Mouse (Mus musculus): ENCODE results near the gene Pde10a. TPM values are rescaled to one million over a fixed set of nuclear protein-coding genes. Genes with fewer than 3 reads are reported as not detected.

The Pde10a gene
- polyA plus RNA-seq, 1 experiment = not detected

DNA sequence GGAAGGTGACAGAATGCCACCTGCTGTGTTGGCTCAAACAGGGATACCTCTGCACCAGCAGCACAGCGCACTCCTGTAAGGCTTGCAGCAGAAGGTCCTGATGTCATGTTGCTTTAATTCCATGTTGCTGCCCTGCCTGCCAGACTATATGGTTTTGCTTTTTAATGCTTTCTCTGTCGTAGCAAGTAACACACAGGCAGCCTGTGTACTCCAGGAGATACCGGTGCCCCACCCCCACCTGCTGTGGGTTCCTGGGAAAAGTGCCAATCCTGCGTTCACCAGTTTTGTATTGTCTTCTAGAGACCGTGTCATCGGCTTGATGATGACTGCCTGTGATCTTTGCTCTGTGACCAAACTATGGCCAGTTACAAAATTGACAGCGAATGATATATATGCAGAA lies 449.3 kb downstream of the Pde10a start:
- Histone ChIP-seq H3K4me1 (ENCODE audit: control insufficient read depth, insufficient read depth, low read length) (peaks cover 14% of the 10 kb centered on the region), H3K4me3 (ENCODE audit: insufficient read depth, low read length) (no peak overlapping the region), H3K27ac (ENCODE audit: insufficient read depth, low read depth, low read length) (no peak overlapping the region)
- TF ChIP-seq POLR2A (IDR thresholded peaks at IDR 0.05; ENCODE audit: borderline replicate concordance, low read depth, low read length) (no peak), CTCF (IDR thresholded peaks at IDR 0.05; ENCODE audit: low read depth, low read length) (no peak)

DNA sequence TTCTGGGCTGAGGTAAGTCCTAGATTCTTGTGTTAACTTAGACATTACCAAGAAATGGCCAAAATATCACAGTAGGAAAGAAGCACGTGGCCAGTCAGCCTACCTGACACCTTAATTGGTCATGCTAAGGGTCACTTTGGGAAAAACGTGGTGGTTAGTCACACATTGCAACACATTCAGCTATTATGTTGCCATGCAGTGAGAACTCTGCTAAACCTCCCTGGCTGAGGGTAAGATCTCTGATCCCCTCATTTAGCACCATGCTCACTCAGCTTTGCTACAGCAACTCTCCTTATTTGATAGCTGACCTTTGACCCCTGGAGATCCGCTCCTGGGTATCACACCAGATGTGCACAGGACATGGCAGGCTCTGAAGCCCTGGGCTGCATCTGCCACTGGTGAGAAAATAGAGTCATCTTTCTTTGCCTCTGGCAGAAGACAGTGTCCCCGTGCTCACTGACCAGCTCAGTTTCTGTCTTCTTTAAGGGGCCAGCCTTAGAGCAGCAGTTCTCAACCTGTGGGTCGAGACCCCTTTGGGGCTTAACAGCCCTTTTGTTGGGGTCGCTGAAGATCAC lies 449.7 kb downstream of the Pde10a start:
- Histone ChIP-seq H3K4me3 (ENCODE audit: insufficient read depth, low read length) (no peak overlapping the region), H3K27ac (ENCODE audit: insufficient read depth, low read depth, low read length) (no peak overlapping the region), H3K4me1 (ENCODE audit: control insufficient read depth, insufficient read depth, low read length) (peaks cover 14% of the 10 kb centered on the region)
- TF ChIP-seq POLR2A (IDR thresholded peaks at IDR 0.05; ENCODE audit: borderline replicate concordance, low read depth, low read length) (no peak), CTCF (IDR thresholded peaks at IDR 0.05; ENCODE audit: low read depth, low read length) (no peak)

DNA sequence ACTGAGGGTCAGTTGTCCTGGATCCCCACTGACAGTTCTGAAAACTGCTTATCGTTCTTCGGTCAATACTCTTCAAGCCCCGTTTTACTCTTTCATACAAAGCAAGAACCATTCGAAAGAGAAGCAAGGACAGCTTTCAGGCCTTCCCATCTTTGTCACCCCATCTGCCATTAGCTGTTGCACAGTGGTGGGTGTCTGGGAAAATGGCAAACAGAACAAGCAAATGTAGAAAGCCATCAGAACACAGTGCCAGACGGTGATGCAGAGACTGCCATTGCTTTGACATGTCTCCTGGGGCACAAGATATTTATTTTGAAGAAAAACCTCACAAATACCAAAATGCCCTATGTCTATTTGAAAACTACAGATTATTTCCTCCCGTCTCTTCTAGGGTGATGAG lies 451.6 kb downstream of the Pde10a start:
- no peak overlapping the region for H3K27ac ChIP-seq (ENCODE audit: insufficient read depth, low read depth, low read length)
- TF ChIP-seq CTCF (IDR thresholded peaks at IDR 0.05; ENCODE audit: low read depth, low read length) (no peak), POLR2A (IDR thresholded peaks at IDR 0.05; ENCODE audit: borderline replicate concordance, low read depth, low read length) (no peak)
- no peak overlapping the region for H3K4me3 ChIP-seq (ENCODE audit: insufficient read depth, low read length)
- H3K4me1 ChIP-seq (ENCODE audit: control insufficient read depth, insufficient read depth, low read length) = peaks cover 14% of the 10 kb centered on the region

DNA sequence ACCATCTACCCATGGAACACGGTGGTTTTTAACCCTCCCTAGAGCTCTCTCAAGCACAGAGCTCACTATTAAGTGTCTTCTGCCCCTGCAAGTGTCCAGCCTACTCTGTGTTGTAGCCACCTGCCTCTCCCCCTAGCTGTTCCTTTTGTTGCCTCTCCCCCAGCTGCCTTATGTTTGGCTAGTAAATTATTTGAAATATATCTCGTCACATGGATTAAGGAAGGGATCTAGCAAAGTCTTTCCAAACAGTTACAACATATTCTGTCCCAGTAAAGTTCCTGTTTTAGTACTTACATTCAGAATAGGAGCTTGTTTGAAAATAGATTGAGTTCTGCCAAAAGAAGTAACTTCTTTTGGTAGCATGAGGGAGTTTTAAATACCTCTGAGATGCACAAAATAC lies 452.1 kb downstream of the Pde10a start:
- TF ChIP-seq POLR2A (IDR thresholded peaks at IDR 0.05; ENCODE audit: borderline replicate concordance, low read depth, low read length) = no peak
- no peak for TF ChIP-seq CTCF (IDR thresholded peaks at IDR 0.05; ENCODE audit: low read depth, low read length)
- Histone ChIP-seq H3K4me1 (ENCODE audit: control insufficient read depth, insufficient read depth, low read length) (peaks cover 14% of the 10 kb centered on the region), H3K27ac (ENCODE audit: insufficient read depth, low read depth, low read length) (0 out of 2 replicates have a peak overlapping the region, but pooled peaks have one; percentile 9), H3K4me3 (ENCODE audit: insufficient read depth, low read length) (no peak overlapping the region)

DNA sequence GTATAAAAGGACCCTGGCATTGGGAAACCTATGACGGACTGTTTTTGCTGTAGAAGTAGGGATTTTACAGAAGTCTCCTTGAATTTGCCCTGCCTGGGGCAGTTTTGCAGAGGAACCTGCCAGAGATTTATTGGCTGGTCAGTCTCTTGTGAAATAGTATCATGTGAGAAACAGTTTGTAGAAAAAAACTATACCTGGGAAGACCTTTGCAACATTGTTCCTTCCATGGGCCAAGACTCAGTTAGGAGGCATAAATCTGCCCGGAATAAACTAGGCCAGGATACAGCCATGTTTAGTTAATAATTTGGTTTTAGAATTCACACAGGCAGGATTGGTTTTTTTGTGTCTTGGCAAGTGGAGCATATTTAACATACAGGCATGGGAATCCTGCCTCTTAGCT lies 458.4 kb downstream of the Pde10a start:
- H3K4me3 ChIP-seq (ENCODE audit: insufficient read depth, low read length) = no peak overlapping the region
- H3K4me1 ChIP-seq (ENCODE audit: control insufficient read depth, insufficient read depth, low read length) = no peaks in the 10 kb centered on the region
- TF ChIP-seq POLR2A (IDR thresholded peaks at IDR 0.05; ENCODE audit: borderline replicate concordance, low read depth, low read length) (no peak), CTCF (IDR thresholded peaks at IDR 0.05; ENCODE audit: low read depth, low read length) (no peak)
- H3K27ac ChIP-seq (ENCODE audit: insufficient read depth, low read depth, low read length) = no peak overlapping the region

DNA sequence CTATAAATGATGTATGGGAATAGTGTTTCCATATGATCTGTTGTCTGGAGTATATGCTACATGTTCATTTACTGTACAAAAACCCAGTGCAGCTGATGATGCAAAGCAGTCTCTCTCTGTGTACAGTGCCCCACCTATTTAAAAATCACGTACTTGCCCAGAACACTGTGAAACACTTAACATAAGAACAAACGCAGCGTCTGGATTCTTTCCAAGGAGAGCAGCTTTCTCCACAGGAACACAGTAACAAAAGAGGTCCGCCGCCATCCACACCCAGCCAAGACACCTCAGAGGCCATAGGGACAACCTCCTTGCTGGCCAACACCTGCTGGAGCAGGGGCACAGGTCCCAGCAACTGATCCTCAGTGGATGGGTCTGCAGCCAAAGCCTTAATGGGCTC lies 460.5 kb downstream of the Pde10a start:
- peaks cover 8% of the 10 kb centered on the region for H3K4me1 ChIP-seq (ENCODE audit: control insufficient read depth, insufficient read depth, low read length)
- H3K27ac ChIP-seq (ENCODE audit: insufficient read depth, low read depth, low read length) = no peak overlapping the region
- no peak overlapping the region for H3K4me3 ChIP-seq (ENCODE audit: insufficient read depth, low read length)
- TF ChIP-seq CTCF (IDR thresholded peaks at IDR 0.05; ENCODE audit: low read depth, low read length) = no peak
- TF ChIP-seq POLR2A (IDR thresholded peaks at IDR 0.05; ENCODE audit: borderline replicate concordance, low read depth, low read length) = no peak

DNA sequence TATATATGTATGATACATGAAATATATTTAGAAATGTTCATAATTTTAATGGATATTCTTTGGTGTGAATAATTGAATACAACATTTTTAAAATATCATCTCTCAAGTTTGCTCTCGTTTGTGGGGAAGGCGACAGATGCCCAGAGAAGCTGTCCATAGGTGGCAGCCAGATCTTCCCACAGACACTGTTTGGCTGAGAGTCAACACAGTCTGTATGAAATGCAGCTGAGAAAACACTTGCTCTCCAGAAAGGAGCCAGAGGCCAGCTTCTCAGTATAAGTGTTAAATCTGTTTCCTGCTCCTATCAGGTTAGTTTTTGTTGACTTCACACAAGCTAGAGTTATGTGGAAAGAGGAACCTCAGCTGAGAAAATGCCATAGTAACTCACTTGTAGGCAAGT lies 461.4 kb downstream of the Pde10a start:
- H3K4me1 ChIP-seq (ENCODE audit: control insufficient read depth, insufficient read depth, low read length) = peaks cover 8% of the 10 kb centered on the region
- TF ChIP-seq CTCF (IDR thresholded peaks at IDR 0.05; ENCODE audit: low read depth, low read length) (no peak), POLR2A (IDR thresholded peaks at IDR 0.05; ENCODE audit: borderline replicate concordance, low read depth, low read length) (no peak)
- H3K4me3 ChIP-seq (ENCODE audit: insufficient read depth, low read length) = no peak overlapping the region
- H3K27ac ChIP-seq (ENCODE audit: insufficient read depth, low read depth, low read length) = no peak overlapping the region

DNA sequence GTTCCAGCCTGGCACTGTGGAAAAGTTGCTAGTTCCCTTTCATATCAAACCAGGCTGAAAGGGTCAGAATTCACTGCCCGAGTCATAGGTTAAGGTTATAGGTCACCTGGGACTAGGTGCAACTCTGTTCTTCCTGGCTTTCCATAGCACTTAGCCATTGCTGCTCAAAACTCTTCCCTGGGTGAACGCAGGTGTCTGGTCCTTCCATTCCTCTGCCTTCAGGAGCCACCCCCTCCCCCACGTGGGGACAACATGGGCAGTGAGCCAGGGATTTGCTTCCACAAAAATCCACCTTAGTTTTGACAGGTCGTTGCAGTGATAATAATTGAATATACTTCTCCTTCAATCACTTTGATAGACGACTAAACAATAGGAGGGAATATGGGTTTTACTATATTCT lies 462.2 kb downstream of the Pde10a start:
- TF ChIP-seq CTCF (IDR thresholded peaks at IDR 0.05; ENCODE audit: low read depth, low read length) (no peak), POLR2A (IDR thresholded peaks at IDR 0.05; ENCODE audit: borderline replicate concordance, low read depth, low read length) (no peak)
- Histone ChIP-seq H3K4me3 (ENCODE audit: insufficient read depth, low read length) (no peak overlapping the region), H3K4me1 (ENCODE audit: control insufficient read depth, insufficient read depth, low read length) (peaks cover 8% of the 10 kb centered on the region)

DNA sequence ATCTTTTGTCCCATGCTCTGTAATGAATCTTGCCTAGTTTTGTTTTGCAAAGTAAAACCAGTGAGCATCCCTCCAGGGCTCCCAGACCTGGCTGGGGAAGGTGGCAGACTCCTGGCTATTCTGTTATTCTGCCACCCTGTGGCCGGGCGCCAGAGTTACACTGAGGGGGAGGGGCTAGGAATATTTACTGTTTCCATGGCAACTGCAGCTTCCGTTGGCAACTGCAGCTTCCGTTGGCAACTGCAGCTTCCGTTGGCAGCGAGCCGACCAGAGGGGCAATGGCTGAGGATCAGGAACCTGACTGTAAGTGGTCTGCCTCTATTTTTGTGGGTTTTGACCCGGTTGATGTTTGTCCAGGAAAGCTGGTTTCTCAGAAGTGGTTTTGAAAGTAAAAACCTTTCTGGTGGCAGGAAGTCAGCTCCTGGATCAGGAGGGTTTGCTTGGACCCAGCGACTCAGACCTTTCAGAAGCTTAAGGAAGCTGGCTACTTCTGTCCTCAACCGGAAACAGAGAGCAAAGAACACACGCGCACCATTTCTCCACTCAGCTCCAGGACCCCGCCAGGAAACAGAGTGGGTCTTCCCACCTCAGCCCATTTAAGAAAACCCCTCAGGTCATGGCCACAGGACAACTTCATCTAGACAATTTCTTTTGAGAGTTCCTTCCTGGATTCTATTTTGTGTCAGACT lies 463.1 kb downstream of the Pde10a start, which contains the start of gene 1700010I14Rik:
Gene 1700010I14Rik, plus strand, starts transcription at position 215 of the 689 bp plus-strand sequence.
- peak within 1 kb of the TSS; percentile 69 for H3K27ac ChIP-seq (ENCODE audit: insufficient read depth, low read depth, low read length)
- peak; percentile 85 for TF ChIP-seq CTCF (IDR thresholded peaks at IDR 0.05; ENCODE audit: low read depth, low read length)
- TF ChIP-seq POLR2A (IDR thresholded peaks at IDR 0.05; ENCODE audit: borderline replicate concordance, low read depth, low read length) = no peak
- peaks cover 8% of the 10 kb centered on the region for H3K4me1 ChIP-seq (ENCODE audit: control insufficient read depth, insufficient read depth, low read length)
- peak within 1 kb of the TSS; percentile 78 for H3K4me3 ChIP-seq (ENCODE audit: insufficient read depth, low read length)

More for the DNA sequence above, 462.2 kb downstream of the Pde10a start:
- H3K27ac ChIP-seq (ENCODE audit: insufficient read depth, low read depth, low read length) = no peak overlapping the region

DNA sequence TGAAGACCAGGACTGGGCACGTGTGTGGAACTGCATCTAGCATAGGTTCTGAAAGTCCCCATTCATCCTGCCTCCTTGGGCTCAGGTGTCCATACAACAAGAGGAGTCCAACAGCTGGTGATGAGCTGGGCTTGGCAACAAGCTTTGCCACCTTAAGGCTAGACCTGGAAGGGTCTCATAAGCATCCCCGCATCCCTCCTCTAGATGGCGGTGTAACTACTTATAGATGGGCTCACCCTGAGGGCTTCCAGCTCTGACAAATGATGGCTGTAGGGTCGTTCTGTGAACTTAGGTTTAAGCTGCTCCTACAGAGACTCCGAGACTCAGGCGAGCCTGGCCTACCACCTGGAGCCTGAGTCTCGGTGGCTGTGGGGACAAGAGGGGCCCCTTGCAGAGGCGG lies 466.0 kb downstream of the Pde10a start:
- no peak overlapping the region for H3K4me3 ChIP-seq (ENCODE audit: insufficient read depth, low read length)
- no peak for TF ChIP-seq CTCF (IDR thresholded peaks at IDR 0.05; ENCODE audit: low read depth, low read length)
- no peak for TF ChIP-seq POLR2A (IDR thresholded peaks at IDR 0.05; ENCODE audit: borderline replicate concordance, low read depth, low read length)
- H3K4me1 ChIP-seq (ENCODE audit: control insufficient read depth, insufficient read depth, low read length) = peaks cover 12% of the 10 kb centered on the region
- no peak overlapping the region for H3K27ac ChIP-seq (ENCODE audit: insufficient read depth, low read depth, low read length)
